Mouse (Mus musculus) limb, embryonic 14.5 days (tissue): ENCODE data around the gene Slc41a3. TPM values are rescaled to one million over a fixed set of nuclear protein-coding genes. Genes with fewer than 3 reads are reported as not detected.

Source experiments
- ATAC-seq: fragments of 200-750 bp; cut with Nextera tagmentation; 2 replicates; pipeline ENCODE4 v1.8.0; 2017; ENCODE audit warnings: low read depth, moderate number of reproducible peaks, moderate TSS enrichment; ENCODE audit not compliant: low FRiP score
- DNase-seq: peaks from one replicate; pipeline ENCODE4 v3.0.0-alpha.2; 2015; ENCODE audit warnings: low spot score
- H3K27ac ChIP-seq: fragments of 300-500 bp; sonication (generic); replicated peaks from 2 replicates; pipeline ENCODE4 v1.5.1; 2014; ENCODE audit warnings: low read depth, mild to moderate bottlenecking, low read length, moderate library complexity, mixed read lengths
- H3K27me3 ChIP-seq: fragments of 300-500 bp; sonication (generic); 2 replicates; pipeline ENCODE4 v1.6.1; 2014; ENCODE audit warnings: low read length, mixed read lengths; ENCODE audit not compliant: control insufficient read depth, insufficient read depth
- H3K36me3 ChIP-seq: fragments of 300-500 bp; sonication (generic); 2 replicates; pipeline ENCODE4 v1.6.1; 2014; ENCODE audit warnings: mild to moderate bottlenecking, low read length, moderate library complexity, mixed read lengths; ENCODE audit not compliant: control insufficient read depth, insufficient read depth
- H3K4me1 ChIP-seq: fragments of 300-500 bp; sonication (generic); 2 replicates; pipeline ENCODE4 v1.6.1; 2014; ENCODE audit warnings: antibody characterized with exemption, low read length, mixed read lengths; ENCODE audit not compliant: control insufficient read depth, insufficient read depth
- H3K4me2 ChIP-seq: fragments of 300-500 bp; sonication (generic); replicated peaks from 2 replicates; pipeline ENCODE4 v1.6.1; 2014; ENCODE audit warnings: low read depth, mild to moderate bottlenecking, low read length, moderate library complexity; ENCODE audit not compliant: severe bottlenecking
- H3K4me3 ChIP-seq: fragments of 300-500 bp; sonication (generic); replicated peaks from 2 replicates; pipeline ENCODE4 v1.5.1; 2014; ENCODE audit warnings: low read length
- H3K9ac ChIP-seq: fragments of 300-500 bp; sonication (generic); 2 replicates; pipeline ENCODE4 v1.6.1; 2014; ENCODE audit warnings: mild to moderate bottlenecking, low read depth, low read length, moderate library complexity; ENCODE audit not compliant: severe bottlenecking
- H3K9me3 ChIP-seq: fragments of 300-500 bp; sonication (generic); 2 replicates; pipeline ENCODE4 v1.6.1; 2016; ENCODE audit warnings: low read length; ENCODE audit not compliant: control insufficient read depth
- POLR2A ChIP-seq: fragments of 200-500 bp; IDR thresholded peaks from 2 replicates; pipeline ENCODE4 v1.8.0; 2012; ENCODE audit warnings: inconsistent platforms, mild to moderate bottlenecking, moderate library complexity, borderline replicate concordance; ENCODE audit not compliant: insufficient read depth, insufficient read length; ENCODE audit errors: extremely low read depth
- WGBS: fragments of 180-500 bp; shearing (Covaris S2); extraction: QIAGEN DNeasy Blood & Tissue Kit; methylation state at CpG from one replicate; pipeline ENCODE4 v1.1.7; 2014; 5-methylcytosine and 5-hydroxymethylcytosine counted together
- polyA plus RNA-seq, 2 experiments: library from polyadenylated mRNA; depleted of rRNA in 1 of 2; stranded (reverse) in 1 of 2; unstranded in 1 of 2; fragments of >200 nt; fragmentation: Nextera tagmentation in 1 of 2; extraction: Ambion mirVana in 1 of 2; gene quantifications; 2 replicates each; pipeline versions ENCODE4 v1.2.1 to v1.2.3; 2012 to 2014

The Slc41a3 gene
- polyA plus RNA-seq (2012; rRNA removed): 5.9 and 6.9 TPM in 2 replicates
- polyA plus RNA-seq (2014; fragmentation: Nextera tagmentation; extraction: Ambion mirVana): 5.4 and 6.4 TPM in 2 replicates

DNA sequence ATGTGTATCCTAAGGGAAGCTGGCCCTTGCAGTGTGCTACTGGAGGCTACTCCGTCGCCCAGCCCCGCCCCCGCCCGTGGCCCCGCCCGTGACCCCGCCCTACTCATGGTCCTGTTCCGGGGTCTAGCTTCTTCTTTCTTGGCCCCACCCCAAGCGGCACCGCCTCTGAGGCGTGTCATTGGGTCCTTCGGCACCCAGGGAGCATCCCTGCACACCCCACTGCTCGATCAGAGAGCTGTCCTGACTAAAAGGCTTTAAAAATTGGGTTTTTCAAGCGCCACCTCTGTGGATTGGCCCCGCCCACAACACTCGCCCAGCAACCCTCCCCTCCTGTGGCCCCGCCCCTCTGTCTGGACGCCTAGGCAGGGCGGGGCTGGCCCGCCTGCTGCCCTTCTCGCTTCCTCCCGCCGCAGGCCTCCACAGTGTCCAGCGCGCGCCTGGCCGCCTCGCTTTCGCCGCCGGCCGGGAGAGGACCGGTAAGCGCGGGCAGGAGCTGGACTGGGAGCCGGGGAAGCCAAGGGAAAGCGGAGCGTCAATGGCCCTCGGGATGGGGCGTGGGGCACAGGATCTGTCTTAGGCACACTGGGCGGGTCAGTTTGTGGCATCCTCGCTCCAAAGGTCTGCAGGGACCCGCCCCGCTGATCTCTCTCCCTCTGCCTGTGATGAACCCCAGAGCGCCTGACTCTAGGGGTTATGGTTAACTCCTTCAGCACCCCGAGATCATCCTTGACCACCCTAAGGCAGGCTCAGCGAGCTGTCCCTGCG, at the start of gene Slc41a3:
Gene Slc41a3 (plus strand): TSS at position 193 of the 765 bp plus-strand sequence.
- peaks cover 6% of the 10 kb centered on the region for H3K4me1 ChIP-seq
- TF ChIP-seq POLR2A: no peak
- ATAC-seq (peak; percentile 93), DNase-seq (peak; percentile 84)
- no peaks in the 10 kb centered on the region for H3K36me3 ChIP-seq
- H3K9ac ChIP-seq: peak within 1 kb of the TSS; percentile 66
- H3K27ac ChIP-seq: no peak within 1 kb of the TSS
- H3K4me3 ChIP-seq: peak within 1 kb of the TSS; percentile 62
- H3K27me3 ChIP-seq: no peaks in the 10 kb centered on the region
- peak within 1 kb of the TSS; percentile 93 for H3K4me2 ChIP-seq
- WGBS: 2% methylated on average over 40 of the region's 49 CpGs
- no peaks in the 10 kb centered on the region for H3K9me3 ChIP-seq

GRCm38 (mm10) chr6:90556534-90557058, 47.9 kb upstream of the Slc41a3 start:
- Histone ChIP-seq H3K4me2 (no peak overlapping the region), H3K9me3 (no peaks in the 10 kb centered on the region), H3K9ac (no peak overlapping the region), H3K4me1 (no peaks in the 10 kb centered on the region), H3K36me3 (no peaks in the 10 kb centered on the region), H3K27me3 (no peaks in the 10 kb centered on the region), H3K27ac (no peak overlapping the region), H3K4me3 (no peak overlapping the region)
- DNase-seq: no peak
- no peak for TF ChIP-seq POLR2A
- no peak for ATAC-seq
- WGBS: 58% methylated on average over 2 of the region's 2 CpGs

- Histone ChIP-seq H3K9me3 (no peaks in the 10 kb centered on the region), H3K4me2 (no peak overlapping the region), H3K27ac (no peak overlapping the region), H3K4me3 (no peak overlapping the region), H3K27me3 (no peaks in the 10 kb centered on the region), H3K4me1 (no peaks in the 10 kb centered on the region), H3K36me3 (no peaks in the 10 kb centered on the region), H3K9ac (no peak overlapping the region)
- TF ChIP-seq POLR2A: no peak
- WGBS: 84% methylated on average over 7 of the region's 7 CpGs
- DNase-seq (no peak), ATAC-seq (no peak)
These were observed 47.4 kb upstream of the Slc41a3 start for GRCm38 (mm10) chr6:90557077-90557476.

DNA sequence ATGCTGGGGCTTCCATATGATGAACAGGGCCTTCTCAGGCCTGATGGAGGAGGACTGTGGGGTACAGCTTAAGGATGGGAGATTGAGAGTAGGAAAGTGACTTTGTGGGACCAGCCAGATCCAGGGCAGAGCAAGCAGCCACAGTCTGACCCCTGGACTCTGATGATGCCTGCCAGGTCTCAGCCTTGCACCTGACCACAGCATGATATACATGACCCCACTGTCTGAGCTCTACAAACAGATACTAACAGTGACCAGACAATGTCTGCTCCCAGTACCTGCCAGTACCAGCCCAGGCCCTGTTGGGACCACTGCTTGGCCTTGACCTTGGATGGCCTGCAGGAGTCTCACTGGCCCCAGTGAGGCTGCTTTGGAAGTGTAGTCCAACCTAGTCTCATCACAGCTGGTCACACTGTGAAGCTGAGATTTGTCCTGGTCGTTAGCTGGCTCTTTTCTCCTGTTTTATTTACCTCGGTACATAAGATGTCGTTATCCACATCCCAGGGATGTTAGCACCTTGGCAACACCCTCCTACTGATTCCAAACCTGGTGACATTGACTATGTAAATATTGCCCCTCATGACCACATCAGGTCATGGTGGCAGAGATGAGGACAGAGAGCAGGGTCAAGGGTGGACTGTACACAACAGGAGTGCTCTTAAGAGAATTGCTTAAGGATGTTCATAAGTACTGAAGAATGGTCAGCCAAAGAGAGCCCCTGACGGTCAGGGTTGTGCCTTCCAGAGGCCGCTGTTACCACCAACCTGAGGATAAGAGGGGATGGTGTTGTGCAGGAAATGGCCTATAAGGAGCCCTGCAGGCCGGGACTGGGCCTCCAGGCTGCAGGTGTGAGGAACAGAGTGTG, 46.5 kb upstream of the Slc41a3 start:
- Histone ChIP-seq H3K27ac (no peak overlapping the region), H3K9me3 (no peaks in the 10 kb centered on the region), H3K4me1 (no peaks in the 10 kb centered on the region), H3K9ac (no peak overlapping the region), H3K27me3 (no peaks in the 10 kb centered on the region), H3K4me2 (no peak overlapping the region), H3K36me3 (no peaks in the 10 kb centered on the region), H3K4me3 (no peak overlapping the region)
- DNase-seq (no peak), ATAC-seq (no peak)
- WGBS: 55% methylated on average over 6 of the region's 6 CpGs
- TF ChIP-seq POLR2A: no peak

- H3K4me2 ChIP-seq: no peak overlapping the region
- H3K27me3 ChIP-seq: no peaks in the 10 kb centered on the region
- no peak overlapping the region for H3K4me3 ChIP-seq
- ATAC-seq: no peak
- TF ChIP-seq POLR2A: no peak
- H3K36me3 ChIP-seq: no peaks in the 10 kb centered on the region
- no peak overlapping the region for H3K27ac ChIP-seq
- no peaks in the 10 kb centered on the region for H3K4me1 ChIP-seq
- H3K9ac ChIP-seq: no peak overlapping the region
- no peak for DNase-seq
- WGBS: 79% methylated on average over 3 of the region's 3 CpGs
- no peaks in the 10 kb centered on the region for H3K9me3 ChIP-seq
These were observed 44.0 kb upstream of the Slc41a3 start for GRCm38 (mm10) chr6:90560390-90561058.
